Mouse (Mus musculus): ENCODE data around the gene Armcx4. TPM values are rescaled to one million over a fixed set of nuclear protein-coding genes. Genes with fewer than 3 reads are reported as not detected.
"Not testable (repeated sequence)": the region's sequence is repeated elsewhere in the genome, so short reads cannot be mapped to it uniquely, and the experiment has no call there.

Gene Armcx4
- polyA plus RNA-seq, 1 experiment from 2014 or later, result 5.4 TPM

DNA sequence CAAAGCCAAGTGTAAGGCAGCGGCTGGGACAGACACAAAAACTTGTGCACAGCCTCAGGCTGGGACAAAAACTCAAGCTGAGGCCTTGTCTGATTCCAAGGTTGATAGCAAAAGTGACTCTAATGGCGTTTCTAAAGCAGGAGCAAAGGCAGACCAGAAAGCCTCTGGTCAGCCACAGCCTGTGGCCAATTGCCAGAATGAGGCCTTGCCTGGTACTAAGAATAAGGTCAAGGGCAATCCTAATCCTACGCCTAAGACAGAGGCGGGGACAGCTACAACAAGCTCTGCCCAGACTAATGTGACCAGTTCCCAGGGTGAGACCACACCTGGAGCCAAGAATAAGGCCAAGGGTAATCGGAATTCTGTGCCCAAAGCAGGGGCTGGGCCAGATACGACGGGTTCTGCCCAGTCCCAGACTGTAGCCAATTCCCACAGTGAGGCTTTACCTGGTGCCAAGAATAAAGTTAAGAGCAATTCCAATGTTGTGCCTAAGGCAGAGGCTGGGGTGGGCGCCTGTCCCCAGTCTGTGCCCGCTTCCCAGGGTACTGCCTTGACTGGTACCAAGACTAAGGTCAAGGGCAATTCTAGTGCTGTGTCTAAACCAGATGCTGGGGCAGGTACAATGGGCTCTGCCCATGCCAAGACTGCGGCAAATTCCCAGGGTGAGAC, 4.7 kb downstream of the Armcx4 start:
- H3K4me2 ChIP-seq, result no peak overlapping the region
- H3K9ac ChIP-seq (replicated peaks), result no peak overlapping the region
- peaks cover 21% of the 10 kb centered on the region for H3K4me1 ChIP-seq
- ATAC-seq (ENCODE audit: low FRiP score), result no peak
- WGBS, result 89% methylated on average over 10 of the region's 10 CpGs
- peaks cover 13% of the 10 kb centered on the region; the same call in 1 of the 2 replicates for H3K36me3 ChIP-seq
- no peak overlapping the region for H3K27ac ChIP-seq (replicated peaks)
- H3K4me3 ChIP-seq (replicated peaks), result no peak overlapping the region
- H3K9me3 ChIP-seq (replicated peaks), result no peaks in the 10 kb centered on the region
- no peaks in the 10 kb centered on the region; the same call in 1 of the 2 replicates for H3K27me3 ChIP-seq (replicated peaks)

DNA sequence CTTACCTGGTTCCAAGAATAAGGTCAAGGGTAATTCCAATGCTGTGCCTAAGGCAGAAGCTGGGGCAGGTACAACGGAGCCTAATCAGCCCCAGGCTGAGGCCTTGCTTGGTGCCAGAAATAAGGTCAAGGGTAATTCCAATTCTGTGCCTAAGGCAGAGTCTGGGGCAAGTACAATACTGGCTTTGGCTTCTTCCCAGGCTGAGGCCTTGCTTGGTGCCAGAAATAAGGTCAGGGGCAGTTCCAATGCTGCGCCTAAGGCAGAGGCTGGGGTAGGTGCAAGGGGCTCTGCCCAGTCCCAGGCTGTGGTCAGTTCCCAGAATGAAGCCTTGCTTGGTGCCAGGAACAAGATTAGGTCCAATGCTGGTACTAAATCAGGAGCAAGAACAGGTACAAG, 5.2 kb downstream of the Armcx4 start:
- no peak for ATAC-seq (ENCODE audit: low FRiP score)
- Histone ChIP-seq H3K9me3 (replicated peaks) (no peaks in the 10 kb centered on the region), H3K36me3 (peaks cover 13% of the 10 kb centered on the region; the same call in 1 of the 2 replicates)

GRCm38 (mm10) chrX:134716863-134717262, 30.5 kb downstream of the Armcx4 start:
- peaks cover 8% of the 10 kb centered on the region for H3K36me3 ChIP-seq
- ATAC-seq (ENCODE audit: low FRiP score), result no peak
- 0 out of 2 replicates have a peak, but pooled peaks cover 6% of the 10 kb centered on the region for H3K4me1 ChIP-seq
- H3K27ac ChIP-seq (replicated peaks), result no peak overlapping the region
- H3K4me3 ChIP-seq (replicated peaks), result no peak overlapping the region
- no peak overlapping the region for H3K9ac ChIP-seq (replicated peaks)
- WGBS, result 20% methylated on average over 3 of the region's 3 CpGs
- no peaks in the 10 kb centered on the region; the same call in 1 of the 2 replicates for H3K27me3 ChIP-seq (replicated peaks)
- no peaks in the 10 kb centered on the region for H3K9me3 ChIP-seq (replicated peaks)
- no peak overlapping the region for H3K4me2 ChIP-seq

More for the DNA sequence above, 5.2 kb downstream of the Armcx4 start:
- no peak overlapping the region for H3K27ac ChIP-seq (replicated peaks)
- H3K4me1 ChIP-seq, result peaks cover 21% of the 10 kb centered on the region
- no peak overlapping the region for H3K4me2 ChIP-seq
- H3K27me3 ChIP-seq (replicated peaks), result no peaks in the 10 kb centered on the region; the same call in 1 of the 2 replicates
- H3K4me3 ChIP-seq (replicated peaks), result no peak overlapping the region
- WGBS, result 72% methylated on average over 2 of the region's 2 CpGs
- no peak overlapping the region for H3K9ac ChIP-seq (replicated peaks)

DNA sequence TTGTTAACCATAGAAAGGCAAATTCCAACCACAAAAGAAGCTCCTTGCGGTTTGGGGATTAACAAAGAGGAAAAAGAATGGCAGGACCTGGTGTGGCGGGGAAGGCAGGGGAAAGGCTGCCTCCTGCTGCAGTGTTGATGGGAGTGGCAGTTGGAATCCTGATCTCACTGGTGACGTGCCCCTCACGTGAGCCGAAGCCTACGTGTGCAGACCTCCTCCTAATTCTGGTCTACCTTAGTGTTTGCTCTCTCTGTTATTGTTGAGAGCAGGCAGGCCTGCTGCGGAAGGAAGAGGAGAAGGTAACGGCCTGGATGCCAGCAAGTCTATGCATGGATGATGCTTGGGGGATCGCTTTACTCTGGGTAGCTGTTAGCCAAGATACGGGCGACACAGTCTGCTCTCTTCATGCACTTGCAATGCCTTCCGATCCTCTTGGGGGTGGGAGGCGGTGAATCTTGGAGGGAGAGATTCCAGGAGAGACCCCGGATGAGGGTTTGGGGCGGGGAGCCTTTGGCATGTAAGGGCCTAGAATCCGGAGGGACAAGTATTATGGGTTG, 31.5 kb downstream of the Armcx4 start, which contains the start of gene Armcx1:
Armcx1 (plus strand) TSS at position 212 of the 557 bp plus-strand sequence.
- Histone ChIP-seq H3K9me3 (replicated peaks) (no peaks in the 10 kb centered on the region), H3K36me3 (peaks cover 8% of the 10 kb centered on the region), H3K27ac (replicated peaks) (peak within 1 kb of the TSS; percentile 91), H3K27me3 (replicated peaks) (no peaks in the 10 kb centered on the region; the same call in 1 of the 2 replicates), H3K4me2 (peak within 1 kb of the TSS; percentile 52), H3K9ac (replicated peaks) (peak within 1 kb of the TSS; percentile 61), H3K4me3 (replicated peaks) (peak within 1 kb of the TSS; percentile 52), H3K4me1 (0 out of 2 replicates have a peak, but pooled peaks cover 6% of the 10 kb centered on the region)
- WGBS, result 23% methylated on average over 16 of the region's 16 CpGs
- ATAC-seq (ENCODE audit: low FRiP score), result peak; percentile 96

- Histone ChIP-seq H3K4me3 (replicated peaks) (peak overlapping the region; percentile 52), H3K9me3 (replicated peaks) (no peaks in the 10 kb centered on the region), H3K27me3 (replicated peaks) (no peaks in the 10 kb centered on the region; the same call in 1 of the 2 replicates), H3K4me1 (0 out of 2 replicates have a peak, but pooled peaks cover 6% of the 10 kb centered on the region), H3K27ac (replicated peaks) (peak overlapping the region; percentile 91), H3K9ac (replicated peaks) (peak overlapping the region; percentile 61), H3K4me2 (peak overlapping the region; percentile 52), H3K36me3 (peaks cover 8% of the 10 kb centered on the region)
- peak; percentile 91 for ATAC-seq (ENCODE audit: low FRiP score)
- WGBS, result 26% methylated on average over 14 of the region's 14 CpGs
Observed at GRCm38 (mm10) chrX:134718524-134718923, 32.2 kb downstream of the Armcx4 start.

DNA sequence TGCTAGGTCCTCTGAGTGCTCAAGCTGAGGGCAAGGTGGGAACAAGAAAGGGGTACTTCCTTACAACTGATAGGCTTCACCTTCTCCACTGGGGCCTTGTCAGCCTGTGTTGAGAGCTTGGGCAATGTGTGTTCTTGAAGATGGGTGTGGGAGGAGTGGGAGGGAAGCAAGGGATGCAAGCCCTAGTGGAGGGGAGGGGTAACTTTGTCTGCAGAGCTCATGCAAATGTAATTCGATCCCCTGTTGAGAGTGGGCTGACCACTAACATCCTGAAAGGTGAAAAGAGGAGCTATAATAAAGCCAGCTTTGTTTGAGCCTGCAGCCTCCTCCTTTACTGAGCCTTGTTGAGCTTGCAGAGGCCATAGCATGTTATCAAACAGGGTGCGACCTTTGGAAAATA, 37.4 kb downstream of the Armcx4 start:
- not testable (repeated sequence) for H3K9me3 ChIP-seq (replicated peaks); H3K9ac ChIP-seq (replicated peaks); ATAC-seq (ENCODE audit: low FRiP score); H3K27me3 ChIP-seq (replicated peaks); H3K36me3 ChIP-seq; H3K27ac ChIP-seq (replicated peaks); H3K4me1 ChIP-seq; H3K4me3 ChIP-seq (replicated peaks); H3K4me2 ChIP-seq
- 30% methylated on average over 2 of the region's 2 CpGs for WGBS

DNA sequence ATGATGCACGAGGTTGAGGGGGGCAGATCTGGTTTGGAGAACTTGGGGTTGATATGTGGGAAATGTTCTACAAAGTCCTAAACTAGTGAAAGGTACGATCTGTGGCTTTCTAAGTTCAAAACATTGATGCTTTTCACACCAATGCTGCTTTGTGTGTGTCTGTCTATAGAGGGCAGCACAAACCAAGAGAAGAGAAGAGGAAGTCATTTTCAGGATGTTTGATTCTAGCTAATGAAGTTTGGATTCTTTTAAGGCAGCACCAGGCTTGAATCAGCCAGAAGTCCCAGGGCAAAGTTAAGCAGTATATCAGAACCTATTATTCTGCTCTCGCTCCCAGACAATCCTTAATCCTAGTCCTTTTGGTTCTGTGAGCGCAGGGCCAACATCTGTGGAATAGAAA, 43.5 kb downstream of the Armcx4 start:
- Histone ChIP-seq H3K9ac (replicated peaks) (no peak overlapping the region), H3K4me1 (no peaks in the 10 kb centered on the region), H3K27ac (replicated peaks) (no peak overlapping the region), H3K4me3 (replicated peaks) (no peak overlapping the region), H3K36me3 (no peaks in the 10 kb centered on the region), H3K27me3 (replicated peaks) (peaks cover 3% of the 10 kb centered on the region; the same call in 1 of the 2 replicates), H3K9me3 (replicated peaks) (no peaks in the 10 kb centered on the region), H3K4me2 (no peak overlapping the region)
- ATAC-seq (ENCODE audit: low FRiP score), result no peak
- 51% methylated on average over 4 of the region's 4 CpGs for WGBS

- Histone ChIP-seq H3K36me3 (no peaks in the 10 kb centered on the region), H3K27me3 (replicated peaks) (peaks cover 3% of the 10 kb centered on the region; the same call in 1 of the 2 replicates), H3K9me3 (replicated peaks) (no peaks in the 10 kb centered on the region), H3K4me3 (replicated peaks) (no peak overlapping the region), H3K4me1 (no peaks in the 10 kb centered on the region), H3K9ac (replicated peaks) (no peak overlapping the region), H3K4me2 (no peak overlapping the region), H3K27ac (replicated peaks) (no peak overlapping the region)
- 95% methylated on average over 1 of the region's 1 CpGs for WGBS
- no peak for ATAC-seq (ENCODE audit: low FRiP score)
Observed at GRCm38 (mm10) chrX:134737796-134738195, 51.5 kb downstream of the Armcx4 start.

DNA sequence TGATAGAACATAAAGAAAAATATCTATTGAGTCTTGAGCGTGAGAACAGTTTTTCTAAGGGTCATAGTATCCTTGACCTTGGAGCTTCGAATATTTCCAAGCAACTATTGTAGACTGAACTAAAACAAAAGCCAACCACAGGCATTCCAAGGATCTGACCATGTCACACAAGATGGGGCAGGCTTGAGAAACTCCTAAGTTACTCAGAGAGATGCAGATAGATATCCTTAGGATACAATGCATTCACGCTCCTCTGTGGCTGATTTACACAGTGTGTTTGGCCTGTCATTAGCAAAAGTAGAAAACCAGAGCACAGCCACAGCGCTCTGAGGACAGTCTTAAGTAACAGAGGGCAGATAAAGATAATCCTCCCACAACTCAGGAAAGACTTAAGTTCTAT, 52.8 kb downstream of the Armcx4 start:
- no peaks in the 10 kb centered on the region for H3K36me3 ChIP-seq
- H3K9ac ChIP-seq (replicated peaks), result no peak overlapping the region
- ATAC-seq (ENCODE audit: low FRiP score), result no peak
- H3K27me3 ChIP-seq (replicated peaks), result no peaks in the 10 kb centered on the region; the same call in 1 of the 2 replicates
- no peak overlapping the region for H3K4me3 ChIP-seq (replicated peaks)
- no peaks in the 10 kb centered on the region for H3K9me3 ChIP-seq (replicated peaks)
- no peak overlapping the region for H3K4me2 ChIP-seq
- H3K4me1 ChIP-seq, result no peaks in the 10 kb centered on the region
- 71% methylated on average over 4 of the region's 4 CpGs for WGBS
- H3K27ac ChIP-seq (replicated peaks), result no peak overlapping the region

GRCm38 (mm10) chrX:134741862-134742261, 55.5 kb downstream of the Armcx4 start:
- 75% methylated on average over 5 of the region's 5 CpGs for WGBS
- H3K27ac ChIP-seq (replicated peaks), result no peak overlapping the region

More at GRCm38 (mm10) chrX:134741862-134742261, 55.5 kb downstream of the Armcx4 start:
- H3K27me3 ChIP-seq (replicated peaks), result no peaks in the 10 kb centered on the region; the same call in 1 of the 2 replicates
- H3K36me3 ChIP-seq, result no peaks in the 10 kb centered on the region
- H3K4me1 ChIP-seq, result no peaks in the 10 kb centered on the region
- H3K4me3 ChIP-seq (replicated peaks), result no peak overlapping the region
- ATAC-seq (ENCODE audit: low FRiP score), result no peak
- no peaks in the 10 kb centered on the region for H3K9me3 ChIP-seq (replicated peaks)
- no peak overlapping the region for H3K4me2 ChIP-seq
- no peak overlapping the region for H3K9ac ChIP-seq (replicated peaks)

Data from neural tube, embryonic 15.5 days (tissue).